Mouse (Mus musculus): ENCODE results near the gene Olah. TPM values are rescaled to one million over a fixed set of nuclear protein-coding genes. Genes with fewer than 3 reads are reported as not detected.
"Not testable (repeated sequence)": the region's sequence is repeated elsewhere in the genome, so short reads cannot be mapped to it uniquely, and the experiment has no call there.

The Olah gene
- not detected for polyA plus RNA-seq (2012; fragmentation: generic; extraction: Trizol)

- not testable (repeated sequence) for H3K79me2 ChIP-seq (ENCODE audit: control insufficient read depth, insufficient read depth); H3K4me2 ChIP-seq (ENCODE audit: low read depth); H3K4me3 ChIP-seq; H3K36me3 ChIP-seq (ENCODE audit: control insufficient read depth, insufficient read depth); H3ac ChIP-seq (ENCODE audit: control insufficient read depth, insufficient read length)
- peaks cover 26% of the 10 kb centered on the region for H3K27me3 ChIP-seq (ENCODE audit: control insufficient read depth, insufficient read depth, insufficient read length)
These were observed at the start of gene Olah for GRCm38 (mm10) chr2:3397110-3397509. Olah (minus strand) TSS chr2:3397210.

GRCm38 (mm10) chr2:3445984-3446383 lies 49.0 kb upstream of the Olah start:
- no peak overlapping the region for H3K4me2 ChIP-seq (ENCODE audit: low read depth)
- H3ac ChIP-seq (ENCODE audit: control insufficient read depth, insufficient read length), result no peak overlapping the region
- TF ChIP-seq TCF12 (IDR thresholded peaks at IDR 0.05; ENCODE audit: insufficient read depth, poor library complexity, severe bottlenecking), result no peak
- no peak for TF ChIP-seq USF1 (IDR thresholded peaks at IDR 0.05; ENCODE audit: low read depth)
- TF ChIP-seq POLR2AphosphoS2 (IDR thresholded peaks at IDR 0.05; ENCODE audit: insufficient read length, low read depth), result no peak
- no peak for TF ChIP-seq E2F4 (IDR thresholded peaks at IDR 0.05; ENCODE audit: insufficient read depth)
- no peak for TF ChIP-seq CEBPB (IDR thresholded peaks at IDR 0.05; ENCODE audit: insufficient read depth, poor library complexity, severe bottlenecking)
- no peak for TF ChIP-seq MYOG (IDR thresholded peaks at IDR 0.05; ENCODE audit: control insufficient read depth in 1 of 3, insufficient read depth in 1 of 3, insufficient read length in 2 of 3, low read depth in 2 of 3)
- TF ChIP-seq TCF3 (IDR thresholded peaks at IDR 0.05; ENCODE audit: insufficient read length, low read depth), result no peak
- H3K79me2 ChIP-seq (ENCODE audit: control insufficient read depth, insufficient read depth), result no peaks in the 10 kb centered on the region
- no peak overlapping the region for H3K4me3 ChIP-seq
- no peaks in the 10 kb centered on the region for H3K27me3 ChIP-seq (ENCODE audit: control insufficient read depth, insufficient read depth, insufficient read length)
- peaks cover 22% of the 10 kb centered on the region for H3K36me3 ChIP-seq (ENCODE audit: control insufficient read depth, insufficient read depth)

GRCm38 (mm10) chr2:3444206-3444605 lies 47.2 kb upstream of the Olah start:
- no peaks in the 10 kb centered on the region for H3K79me2 ChIP-seq (ENCODE audit: control insufficient read depth, insufficient read depth)
- no peak overlapping the region for H3K4me2 ChIP-seq (ENCODE audit: low read depth)
- no peaks in the 10 kb centered on the region for H3K27me3 ChIP-seq (ENCODE audit: control insufficient read depth, insufficient read depth, insufficient read length)
- TF ChIP-seq USF1 (IDR thresholded peaks at IDR 0.05; ENCODE audit: low read depth) (no peak), CEBPB (IDR thresholded peaks at IDR 0.05; ENCODE audit: insufficient read depth, poor library complexity, severe bottlenecking) (no peak), REST (IDR thresholded peaks at IDR 0.05; ENCODE audit: insufficient read depth, insufficient read length) (no peak), MYOD1 (IDR thresholded peaks at IDR 0.05; ENCODE audit: control insufficient read depth in 1 of 3, insufficient read length in 2 of 3, low read depth in 2 of 3) (no peak), E2F4 (IDR thresholded peaks at IDR 0.05; ENCODE audit: insufficient read depth) (no peak), POLR2AphosphoS2 (IDR thresholded peaks at IDR 0.05; ENCODE audit: insufficient read length, low read depth) (no peak), SRF (IDR thresholded peaks at IDR 0.05; ENCODE audit: control insufficient read depth, insufficient read length, low read depth) (no peak), TCF3 (IDR thresholded peaks at IDR 0.05; ENCODE audit: insufficient read length, low read depth) (no peak), POLR2A (IDR thresholded peaks at IDR 0.05; ENCODE audit: insufficient read length, low read depth) (no peak), MYOG (IDR thresholded peaks at IDR 0.05; ENCODE audit: control insufficient read depth in 1 of 3, insufficient read depth in 1 of 3, insufficient read length in 2 of 3, low read depth in 2 of 3) (no peak), MAX (IDR thresholded peaks at IDR 0.05; ENCODE audit: low read depth) (no peak), TCF12 (IDR thresholded peaks at IDR 0.05; ENCODE audit: insufficient read depth, poor library complexity, severe bottlenecking) (no peak)
- H3ac ChIP-seq (ENCODE audit: control insufficient read depth, insufficient read length), result no peak overlapping the region
- no peak overlapping the region for H3K4me3 ChIP-seq
- H3K36me3 ChIP-seq (ENCODE audit: control insufficient read depth, insufficient read depth), result peaks cover 17% of the 10 kb centered on the region

GRCm38 (mm10) chr2:3437956-3438355 lies 40.9 kb upstream of the Olah start:
- no peaks in the 10 kb centered on the region for H3K27me3 ChIP-seq (ENCODE audit: control insufficient read depth, insufficient read depth, insufficient read length)
- H3ac ChIP-seq (ENCODE audit: control insufficient read depth, insufficient read length), result no peak overlapping the region
- H3K4me3 ChIP-seq, result no peak overlapping the region

GRCm38 (mm10) chr2:3435369-3436061 lies 38.5 kb upstream of the Olah start:
- no peak overlapping the region for H3K4me3 ChIP-seq
- TF ChIP-seq POLR2A (IDR thresholded peaks at IDR 0.05; ENCODE audit: insufficient read length, low read depth) (no peak), POLR2AphosphoS2 (IDR thresholded peaks at IDR 0.05; ENCODE audit: insufficient read length, low read depth) (no peak), SRF (IDR thresholded peaks at IDR 0.05; ENCODE audit: control insufficient read depth, insufficient read length, low read depth) (no peak), TCF12 (IDR thresholded peaks at IDR 0.05; ENCODE audit: insufficient read depth, poor library complexity, severe bottlenecking) (no peak), USF1 (IDR thresholded peaks at IDR 0.05; ENCODE audit: low read depth) (no peak), MYOG (IDR thresholded peaks at IDR 0.05; ENCODE audit: control insufficient read depth in 1 of 3, insufficient read depth in 1 of 3, insufficient read length in 2 of 3, low read depth in 2 of 3) (no peak), MYOD1 (IDR thresholded peaks at IDR 0.05; ENCODE audit: control insufficient read depth in 1 of 3, insufficient read length in 2 of 3, low read depth in 2 of 3) (no peak), CEBPB (IDR thresholded peaks at IDR 0.05; ENCODE audit: insufficient read depth, poor library complexity, severe bottlenecking) (no peak), REST (IDR thresholded peaks at IDR 0.05; ENCODE audit: insufficient read depth, insufficient read length) (no peak), MAX (IDR thresholded peaks at IDR 0.05; ENCODE audit: low read depth) (no peak)
- H3K27me3 ChIP-seq (ENCODE audit: control insufficient read depth, insufficient read depth, insufficient read length), result no peaks in the 10 kb centered on the region
- no peak overlapping the region for H3ac ChIP-seq (ENCODE audit: control insufficient read depth, insufficient read length)
- peaks cover 4% of the 10 kb centered on the region for H3K36me3 ChIP-seq (ENCODE audit: control insufficient read depth, insufficient read depth)
- no peaks in the 10 kb centered on the region for H3K79me2 ChIP-seq (ENCODE audit: control insufficient read depth, insufficient read depth)
- H3K4me2 ChIP-seq (ENCODE audit: low read depth), result no peak overlapping the region

More at GRCm38 (mm10) chr2:3437956-3438355, 40.9 kb upstream of the Olah start:
- no peaks in the 10 kb centered on the region for H3K79me2 ChIP-seq (ENCODE audit: control insufficient read depth, insufficient read depth)
- H3K4me2 ChIP-seq (ENCODE audit: low read depth), result no peak overlapping the region
- H3K36me3 ChIP-seq (ENCODE audit: control insufficient read depth, insufficient read depth), result peaks cover 12% of the 10 kb centered on the region
- TF ChIP-seq USF1 (IDR thresholded peaks at IDR 0.05; ENCODE audit: low read depth), result no peak
- no peak for TF ChIP-seq CEBPB (IDR thresholded peaks at IDR 0.05; ENCODE audit: insufficient read depth, poor library complexity, severe bottlenecking)
- TF ChIP-seq TCF12 (IDR thresholded peaks at IDR 0.05; ENCODE audit: insufficient read depth, poor library complexity, severe bottlenecking), result no peak

Measured in myocyte (in vitro differentiated cells).